In genomic region chr2:33429339-33429738, GRCm38 (mm10) we compare ENCODE assay signal across 8 mouse cellular contexts. TPM values are rescaled to one million over a fixed set of nuclear protein-coding genes. Genes with fewer than 3 reads are reported as not detected.
DNase-seq lines count a peak whose midpoint lies in the region; ATAC-seq and TF ChIP-seq lines count a peak whose summit lies in the region.

No protein-coding gene starts in this region.

- H3K79me2 ChIP-seq in liver, adult 2 months (ENCODE audit: control insufficient read depth, insufficient read depth, low read length): peaks cover 19% of the 10 kb centered on the region

- intact Hi-C loops in heart, postnatal 25 days (cut with DNase I): no loop called here

- no peak for TF ChIP-seq CTCF in liver, adult 2 months (IDR thresholded peaks at IDR 0.05; ENCODE audit: low read depth, low read length)

- H3K4me1 ChIP-seq in liver, adult 2 months (ENCODE audit: control insufficient read depth, insufficient read depth, low read length): peaks cover 7% of the 10 kb centered on the region; the same call in 1 of the 2 replicates

- 0 out of 2 replicates have a peak overlapping the region, but pooled peaks have one; percentile 4 for H3K9ac ChIP-seq in liver, adult 2 months (ENCODE audit: low read depth, low read length)

- H3K27me3 ChIP-seq in liver, adult 2 months (ENCODE audit: control insufficient read depth, insufficient read depth, low read length): no peaks in the 10 kb centered on the region

- peak; percentile 80 for ATAC-seq in common myeloid progenitor, adult 5-6 weeks (replicated peaks; ENCODE audit: low read depth, poor library complexity, severe bottlenecking)
- peak; percentile 51 for ATAC-seq in monocyte, adult 5-6 weeks (replicated peaks; ENCODE audit: insufficient number of reproducible peaks, low FRiP score, low TSS enrichment, poor library complexity, severe bottlenecking)

- no peak for TF ChIP-seq POLR2A in liver, adult 2 months (IDR thresholded peaks at IDR 0.05; ENCODE audit: extremely low read depth, insufficient read depth, low read length)

- no peaks in the 10 kb centered on the region for H3K36me3 ChIP-seq in liver, adult 2 months (ENCODE audit: control insufficient read depth, insufficient read depth, low read length)

- peak overlapping the region; percentile 34 for H3K27ac ChIP-seq in liver, adult 2 months (replicated peaks; ENCODE audit: insufficient read depth, low read depth, low read length)

- peak; percentile 96 for DNase-seq in heart, adult 11 months
- DNase-seq in heart, postnatal 25 days (ENCODE audit: low spot score): no peak
- DNase-seq in heart, postnatal 4 days: peak; percentile 42
- DNase-seq in liver, adult 2 months (ENCODE audit: extremely low read depth, low read depth, low spot score): no peak
- DNase-seq in cerebellum, adult 8-10 months: no peak
- DNase-seq in layer of hippocampus, adult 9-11 months: no peak

- 61% methylated on average over 6 of the region's 6 CpGs for WGBS in liver, adult 2 months

- peak overlapping the region; percentile 12; the same call in 1 of the 2 replicates for H3K4me3 ChIP-seq in liver, adult 2 months (ENCODE audit: insufficient read depth, low read depth, low read length)

RNA-seq across cellular contexts. Expression of gene Zbtb34, which starts 1.8 kb away (rescaled TPM):
- total RNA-seq in heart, postnatal 25 days (2021): 1 to 10 TPM; 8.0 to 8.3 TPM
- total RNA-seq in common myeloid progenitor, adult 5-6 weeks (2017): 10.3 and 11.8 TPM in 2 replicates
- 10 to 100 TPM; 22.1 to 27.5 TPM for total RNA-seq in heart, postnatal 4 days (2021)
- 1.9 and 3.1 TPM in 2 replicates for total RNA-seq in liver, adult 2 months (2014; rRNA removed)
- polyA plus RNA-seq in liver, adult 2 months (2012; rRNA removed): 2.5 and 2.8 TPM in 2 replicates
- 5.4 to 9.3 TPM (median 6.6 TPM) in 3 replicates for total RNA-seq in monocyte, adult 5-6 weeks (2017)

RNA-seq across cellular contexts. Expression of gene Zbtb43, which starts 39.0 kb away (rescaled TPM):
- 10 to 100 TPM; 21.3 to 24.2 TPM for total RNA-seq in heart, postnatal 25 days (2021)
- total RNA-seq in common myeloid progenitor, adult 5-6 weeks (2017): 9.0 and 18.2 TPM in 2 replicates
- 10 to 100 TPM; 19.8 to 22.2 TPM for total RNA-seq in heart, postnatal 4 days (2021)
- 19.6 and 21.6 TPM in 2 replicates for total RNA-seq in liver, adult 2 months (2014; rRNA removed)
- polyA plus RNA-seq in liver, adult 2 months (2012; rRNA removed): 8.5 and 9.0 TPM in 2 replicates
- 19.0 to 32.6 TPM (median 24.4 TPM) in 3 replicates for total RNA-seq in monocyte, adult 5-6 weeks (2017)

RNA-seq across cellular contexts. Expression of gene Ralgps1, which starts 58.1 kb away (rescaled TPM):
- 1 to 10 TPM; 4.1 to 5.8 TPM for total RNA-seq in heart, postnatal 25 days (2021)
- 2.0 and 2.3 TPM in 2 replicates for total RNA-seq in common myeloid progenitor, adult 5-6 weeks (2017)
- total RNA-seq in heart, postnatal 4 days (2021): 1 to 10 TPM; 8.7 to 8.8 TPM
- 2.6 and 3.6 TPM in 2 replicates for total RNA-seq in liver, adult 2 months (2014; rRNA removed)
- polyA plus RNA-seq in liver, adult 2 months (2012; rRNA removed): 2.7 and 3.3 TPM in 2 replicates
- 1.9 to 3.7 TPM (median 3.5 TPM) in 3 replicates for total RNA-seq in monocyte, adult 5-6 weeks (2017)

Comparison
In these comparisons a context has a peak if more than half of its experiments do, and no peak if none do; other contexts are left out.
1. DNase-seq: peak in heart, adult 11 months (single experiment) and heart, postnatal 4 days (single experiment); none in heart, postnatal 25 days (single experiment), liver, adult 2 months (single experiment), cerebellum, adult 8-10 months (single experiment) and layer of hippocampus, adult 9-11 months (single experiment).